Mouse (Mus musculus): ENCODE results near the gene Cstad. TPM values are rescaled to one million over a fixed set of nuclear protein-coding genes. Genes with fewer than 3 reads are reported as not detected.
A peak's percentile ranks its signal among the peaks of the same experiment; 100 is the strongest.

The Cstad gene
- total RNA-seq, 2 experiments from 2014 or later: 4.2 to 5.5 TPM

- no peak for DNase-seq (ENCODE audit: low spot score in 2 of 2)
- intact Hi-C loops (cut with DNase I): loop anchor here (1.0 to 5.0 kb wide), 3 partner anchors 91 to 214 kb away; partner anchors contain the start of gene Ntmt1
Measured at GRCm38 (mm10) chr2:30592951-30593350, 1.9 kb upstream of the Cstad start.

GRCm38 (mm10) chr2:30593636-30594310 lies 1.1 kb upstream of the Cstad start:
- DNase-seq (ENCODE audit: low spot score in 2 of 2): peak in 1 of 2 experiments; percentile 67

GRCm38 (mm10) chr2:30595796-30596195 lies 956 bp downstream of the Cstad start:
- intact Hi-C loops (cut with DNase I): loop anchor here (2.0 kb wide), 2 partner anchors 61 to 123 kb away; no protein-coding TSS in a partner anchor
- no peak for DNase-seq (ENCODE audit: low spot score in 2 of 2)

More at GRCm38 (mm10) chr2:30593636-30594310, 1.1 kb upstream of the Cstad start:
- intact Hi-C loops (cut with DNase I): loop anchor here (1.0 to 5.0 kb wide), 5 partner anchors 63 to 214 kb away; partner anchors contain the start of gene Ntmt1

- no peak for DNase-seq (ENCODE audit: low spot score in 2 of 2)
- intact Hi-C loops (cut with DNase I): no loop called here
Measured at GRCm38 (mm10) chr2:30599621-30600020, 4.8 kb downstream of the Cstad start.

- intact Hi-C loops (cut with DNase I): no loop called here
- DNase-seq (ENCODE audit: low spot score in 2 of 2): no peak
Measured at GRCm38 (mm10) chr2:30600291-30600690, 5.5 kb downstream of the Cstad start.

GRCm38 (mm10) chr2:30600965-30601841 lies 6.4 kb downstream of the Cstad start:
- intact Hi-C loops (cut with DNase I): no loop called here

GRCm38 (mm10) chr2:30602451-30602850 lies 7.6 kb downstream of the Cstad start:
- intact Hi-C loops (cut with DNase I): no loop called here
- no peak for DNase-seq (ENCODE audit: low spot score in 2 of 2)

More at GRCm38 (mm10) chr2:30600965-30601841, 6.4 kb downstream of the Cstad start:
- DNase-seq (ENCODE audit: low spot score in 2 of 2): peak in 1 of 2 experiments; percentile 54

- intact Hi-C loops (cut with DNase I): no loop called here
- DNase-seq (ENCODE audit: low spot score in 2 of 2): no peak
Measured at GRCm38 (mm10) chr2:30603731-30604130, 8.9 kb downstream of the Cstad start.

GRCm38 (mm10) chr2:30604880-30605761 lies 10.3 kb downstream of the Cstad start:
- intact Hi-C loops (cut with DNase I): no loop called here

GRCm38 (mm10) chr2:30605762-30606051 lies 10.9 kb downstream of the Cstad start:
- DNase-seq (ENCODE audit: low spot score in 2 of 2): no peak
- intact Hi-C loops (cut with DNase I): no loop called here

More at GRCm38 (mm10) chr2:30604880-30605761, 10.3 kb downstream of the Cstad start:
- no peak for DNase-seq (ENCODE audit: low spot score in 2 of 2)

- intact Hi-C loops (cut with DNase I): no loop called here
Measured at GRCm38 (mm10) chr2:30606621-30607052, 11.8 kb downstream of the Cstad start.

GRCm38 (mm10) chr2:30607941-30608340 lies 13.1 kb downstream of the Cstad start:
- no peak for DNase-seq (ENCODE audit: low spot score in 2 of 2)
- intact Hi-C loops (cut with DNase I): no loop called here

More at GRCm38 (mm10) chr2:30606621-30607052, 11.8 kb downstream of the Cstad start:
- DNase-seq (ENCODE audit: low spot score in 2 of 2): no peak

GRCm38 (mm10) chr2:30608690-30609201 lies 13.9 kb downstream of the Cstad start:
- intact Hi-C loops (cut with DNase I): no loop called here
- no peak for DNase-seq (ENCODE audit: low spot score in 2 of 2)

- intact Hi-C loops (cut with DNase I): loop anchor here (5.0 kb wide), 1 partner anchor 179 kb away; no protein-coding TSS in a partner anchor
- peak; percentile 64 to 76 for DNase-seq (ENCODE audit: low spot score in 2 of 2)
Measured at GRCm38 (mm10) chr2:30613574-30613973, 18.7 kb downstream of the Cstad start.

- intact Hi-C loops (cut with DNase I): loop anchor here (5.0 kb wide), 1 partner anchor 178 kb away; no protein-coding TSS in a partner anchor
- DNase-seq (ENCODE audit: low spot score in 2 of 2): no peak
Measured at GRCm38 (mm10) chr2:30614151-30614923, 19.5 kb downstream of the Cstad start.

GRCm38 (mm10) chr2:30615869-30616268 lies 21.0 kb downstream of the Cstad start:
- intact Hi-C loops (cut with DNase I): no loop called here
- DNase-seq (ENCODE audit: low spot score in 2 of 2): no peak

- intact Hi-C loops (cut with DNase I): no loop called here
- no peak for DNase-seq (ENCODE audit: low spot score in 2 of 2)
Measured at GRCm38 (mm10) chr2:30616464-30616863, 21.6 kb downstream of the Cstad start.

- intact Hi-C loops (cut with DNase I): no loop called here
- no peak for DNase-seq (ENCODE audit: low spot score in 2 of 2)
Measured at GRCm38 (mm10) chr2:30618487-30619248, 23.8 kb downstream of the Cstad start.

Measured in left cerebral cortex, postnatal 25 days (tissue).